Mouse (Mus musculus) 416B (cell line): Measurements from ENCODE around the gene Ankfn1.
A peak's percentile ranks its signal among the peaks of the same experiment; 100 is the strongest.

Experiments
- DNase-seq: peaks from one replicate; pipeline ENCODE4 v3.0.0; 2011; ENCODE audit warnings: low read depth

Ankfn1 gene

GRCm38 (mm10) chr11:89462216-89462615 lies 315.2 kb downstream of the Ankfn1 start:
- no peak for DNase-seq

- DNase-seq: peak; percentile 1
These were observed 318.0 kb downstream of the Ankfn1 start for GRCm38 (mm10) chr11:89459437-89459836.

- no peak for DNase-seq
These were observed 321.7 kb downstream of the Ankfn1 start for GRCm38 (mm10) chr11:89455647-89456231.

GRCm38 (mm10) chr11:89454702-89455101 lies 322.8 kb downstream of the Ankfn1 start:
- no peak for DNase-seq

- DNase-seq: no peak
These were observed 324.6 kb downstream of the Ankfn1 start for GRCm38 (mm10) chr11:89452862-89453261.

GRCm38 (mm10) chr11:89450406-89450805 lies 327.0 kb downstream of the Ankfn1 start:
- no peak for DNase-seq

- no peak for DNase-seq
These were observed 328.5 kb downstream of the Ankfn1 start for GRCm38 (mm10) chr11:89448986-89449385.

- no peak for DNase-seq
These were observed 330.0 kb downstream of the Ankfn1 start for GRCm38 (mm10) chr11:89447477-89447876.

GRCm38 (mm10) chr11:89440566-89440965 lies 336.9 kb downstream of the Ankfn1 start:
- no peak for DNase-seq

GRCm38 (mm10) chr11:89424358-89424757 lies 353.1 kb downstream of the Ankfn1 start:
- DNase-seq: peak; percentile 31

- no peak for DNase-seq
These were observed 354.8 kb downstream of the Ankfn1 start for GRCm38 (mm10) chr11:89422637-89423036.

GRCm38 (mm10) chr11:89420767-89421438 lies 356.6 kb downstream of the Ankfn1 start:
- DNase-seq: no peak

- DNase-seq: no peak
These were observed 357.6 kb downstream of the Ankfn1 start for GRCm38 (mm10) chr11:89419863-89420262.

GRCm38 (mm10) chr11:89418644-89419043 lies 358.8 kb downstream of the Ankfn1 start:
- DNase-seq: no peak

GRCm38 (mm10) chr11:89416769-89417168 lies 360.7 kb downstream of the Ankfn1 start:
- no peak for DNase-seq

- no peak for DNase-seq
These were observed 368.7 kb downstream of the Ankfn1 start for GRCm38 (mm10) chr11:89408774-89409173.

- peak; percentile 5 for DNase-seq
These were observed 373.0 kb downstream of the Ankfn1 start for GRCm38 (mm10) chr11:89404489-89404888.

GRCm38 (mm10) chr11:89403436-89403835 lies 374.0 kb downstream of the Ankfn1 start:
- DNase-seq: no peak

- DNase-seq: no peak
These were observed 388.6 kb downstream of the Ankfn1 start for GRCm38 (mm10) chr11:89388851-89389250.

- DNase-seq: no peak
These were observed 394.8 kb downstream of the Ankfn1 start for GRCm38 (mm10) chr11:89382634-89383009.

- no peak for DNase-seq
These were observed 395.4 kb downstream of the Ankfn1 start for GRCm38 (mm10) chr11:89381782-89382633.

- DNase-seq: no peak
These were observed 406.5 kb downstream of the Ankfn1 start for GRCm38 (mm10) chr11:89370941-89371340.

- no peak for DNase-seq
These were observed 407.1 kb downstream of the Ankfn1 start for GRCm38 (mm10) chr11:89370373-89370772.
